Mouse (Mus musculus) C2C12 (cell line): ENCODE results near the gene Ttyh1. TPM values are rescaled to one million over a fixed set of nuclear protein-coding genes. Genes with fewer than 3 reads are reported as not detected.

Experiments used
- H3K27me3 ChIP-seq: one replicate; pipeline ENCODE4 v1.6.1; 2011; ENCODE audit not compliant: control insufficient read depth, insufficient read depth, insufficient read length
- H3K36me3 ChIP-seq: one replicate; pipeline ENCODE4 v1.6.1; 2011; ENCODE audit not compliant: control insufficient read depth, insufficient read depth
- H3K4me3 ChIP-seq: one replicate; pipeline ENCODE4 v1.5.1; 2011; ENCODE audit warnings: mild to moderate bottlenecking, control low read depth; ENCODE audit not compliant: poor library complexity, insufficient read depth, severe bottlenecking
- H3K79me2 ChIP-seq: one replicate; pipeline ENCODE4 v1.6.1; 2011; ENCODE audit not compliant: control insufficient read depth, insufficient read depth
- H3K79me3 ChIP-seq: one replicate; pipeline ENCODE4 v1.6.1; 2011; ENCODE audit warnings: low read depth, control low read depth
- H3ac ChIP-seq: one replicate; pipeline ENCODE3; 2011; ENCODE audit warnings: low read depth; ENCODE audit not compliant: control insufficient read depth, insufficient read length
- CEBPB ChIP-seq: IDR thresholded peaks from one replicate; pipeline ENCODE4 v1.6.1; 2011; ENCODE audit warnings: low read depth, mild to moderate bottlenecking, control low read depth, moderate library complexity
- CTCF ChIP-seq: IDR thresholded peaks from one replicate; pipeline ENCODE4 v1.5.1; 2011; ENCODE audit not compliant: control insufficient read depth, insufficient read depth, insufficient read length
- FOSL1 ChIP-seq: IDR thresholded peaks from one replicate; pipeline ENCODE4 v1.8.0; 2011; ENCODE audit warnings: mild to moderate bottlenecking, low read length; ENCODE audit not compliant: poor library complexity, insufficient read depth, severe bottlenecking
- MAX ChIP-seq: IDR thresholded peaks from one replicate; pipeline ENCODE4 v1.6.1; 2011; ENCODE audit warnings: mild to moderate bottlenecking, control low read depth
- MYOD1 ChIP-seq: IDR thresholded peaks from one replicate; pipeline ENCODE4 v1.6.1; 2011; ENCODE audit warnings: low read depth; ENCODE audit not compliant: control insufficient read depth, insufficient read length
- MYOG ChIP-seq: IDR thresholded peaks from one replicate; pipeline ENCODE4 v1.6.1; 2011; ENCODE audit not compliant: control insufficient read depth, insufficient read length; ENCODE audit errors: extremely low read depth
- USF1 ChIP-seq: IDR thresholded peaks from one replicate; pipeline ENCODE4 v1.6.1; 2011; ENCODE audit warnings: low read depth, mild to moderate bottlenecking, control low read depth, moderate library complexity
- polyA plus RNA-seq: library from polyadenylated mRNA; unstranded; fragments of >200 nt; fragmentation: generic; extraction: Trizol; gene quantifications from one replicate; pipeline ENCODE4 v1.2.1, GENCODE M21; 2012; ENCODE audit warnings: missing spikeins

Ttyh1 gene
- polyA plus RNA-seq, 1 experiment: 0.05 TPM

- H3K79me3 ChIP-seq: no peaks in the 10 kb centered on the region
- no peak overlapping the region for H3K4me3 ChIP-seq
- H3K36me3 ChIP-seq: no peaks in the 10 kb centered on the region
- no peak for TF ChIP-seq CEBPB
- no peak for TF ChIP-seq CTCF
- no peak for TF ChIP-seq MYOG
- TF ChIP-seq FOSL1: no peak
- TF ChIP-seq USF1: no peak
- TF ChIP-seq MYOD1: no peak
- H3ac ChIP-seq: no peak overlapping the region
- H3K27me3 ChIP-seq: no peaks in the 10 kb centered on the region
- no peaks in the 10 kb centered on the region for H3K79me2 ChIP-seq
Measured at GRCm38 (mm10) chr7:4167098-4167497, 47.9 kb downstream of the Ttyh1 start.

GRCm38 (mm10) chr7:4170193-4170938, 51.2 kb downstream of the Ttyh1 start:
- H3K4me3 ChIP-seq: no peak overlapping the region
- no peak for TF ChIP-seq FOSL1
- H3ac ChIP-seq: no peak overlapping the region
- H3K36me3 ChIP-seq: no peaks in the 10 kb centered on the region
- H3K79me2 ChIP-seq: no peaks in the 10 kb centered on the region
- H3K79me3 ChIP-seq: no peaks in the 10 kb centered on the region
- no peaks in the 10 kb centered on the region for H3K27me3 ChIP-seq

GRCm38 (mm10) chr7:4178438-4178837, 59.2 kb downstream of the Ttyh1 start:
- H3K79me2 ChIP-seq: no peaks in the 10 kb centered on the region
- H3K4me3 ChIP-seq: no peak overlapping the region
- TF ChIP-seq USF1: no peak
- no peak for TF ChIP-seq MYOG
- no peak for TF ChIP-seq FOSL1
- TF ChIP-seq MAX: peak; percentile 59
- H3K79me3 ChIP-seq: no peaks in the 10 kb centered on the region
- H3K36me3 ChIP-seq: no peaks in the 10 kb centered on the region
- H3ac ChIP-seq: no peak overlapping the region
- H3K27me3 ChIP-seq: no peaks in the 10 kb centered on the region

Other genes starting within 250 kb of the Ttyh1 start
- gene Gm14548, start 221.3 kb upstream of the Ttyh1 start, polyA plus RNA-seq: not detected
- gene Lilra6, start 203.9 kb upstream of the Ttyh1 start, polyA plus RNA-seq: not detected
- not detected for gene Lair1, start 56.2 kb upstream of the Ttyh1 start, polyA plus RNA-seq
- gene Leng8, start 17.6 kb downstream of the Ttyh1 start, polyA plus RNA-seq: 17.9 TPM
- gene Leng9, start 31.0 kb downstream of the Ttyh1 start, polyA plus RNA-seq: 2.4 TPM
- gene Cdc42ep5, start 45.5 kb downstream of the Ttyh1 start, polyA plus RNA-seq: 26.1 TPM
- not detected for gene Lilra5, start 118.3 kb downstream of the Ttyh1 start, polyA plus RNA-seq
- gene Ncr1, start 218.3 kb downstream of the Ttyh1 start, polyA plus RNA-seq: not detected